8 mouse cellular contexts compared by ENCODE assay signal in the genomic region with DNA sequence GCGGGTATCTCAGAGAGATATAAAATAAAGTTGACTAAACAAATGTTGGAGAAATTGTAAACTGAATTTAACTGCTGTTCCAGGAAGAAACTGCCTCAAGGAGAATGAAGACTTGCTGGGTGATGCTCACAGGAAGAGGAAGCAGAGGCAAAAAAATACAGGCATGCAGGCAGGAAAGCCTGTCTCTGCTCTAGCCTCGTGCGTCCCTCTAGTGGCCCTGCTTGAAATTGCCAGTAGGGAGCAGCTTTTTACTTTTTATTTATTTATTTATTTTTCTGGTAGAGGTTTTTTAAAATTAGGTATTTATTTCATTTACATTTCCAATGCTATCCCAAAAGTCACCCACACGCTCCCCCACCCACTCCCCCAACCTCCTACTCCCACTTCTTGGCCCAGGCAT.
A peak's percentile ranks its signal among the peaks of the same experiment; 100 is the strongest.
DNase-seq lines count a peak whose midpoint lies in the region; ATAC-seq and TF ChIP-seq lines count a peak whose summit lies in the region.

No protein-coding gene starts in this region.

- WGBS in embryonic facial prominence, embryonic 14.5 days = 33% methylated on average over 4 of the region's 4 CpGs
- WGBS in thymus, adult 2 months = 57% methylated on average over 4 of the region's 4 CpGs

- H3K27ac ChIP-seq in embryonic facial prominence, embryonic 14.5 days (replicated peaks; ENCODE audit: low read depth, low read length) = no peak overlapping the region
- H3K27ac ChIP-seq in thymus, adult 2 months (ENCODE audit: control insufficient read depth, insufficient read depth, low read length) = no peak overlapping the region

- H3K27me3 ChIP-seq in embryonic facial prominence, embryonic 14.5 days (replicated peaks; ENCODE audit: control insufficient read depth, insufficient read depth, low read length) = no peaks in the 10 kb centered on the region
- no peaks in the 10 kb centered on the region for H3K27me3 ChIP-seq in thymus, adult 2 months (ENCODE audit: control insufficient read depth, insufficient read depth, low read length)

- no peaks in the 10 kb centered on the region for H3K9me3 ChIP-seq in embryonic facial prominence, embryonic 14.5 days (ENCODE audit: control insufficient read depth, low read length)

- H3K9ac ChIP-seq in embryonic facial prominence, embryonic 14.5 days (ENCODE audit: low read depth, low read length) = no peak overlapping the region

- no peaks in the 10 kb centered on the region for H3K36me3 ChIP-seq in embryonic facial prominence, embryonic 14.5 days (ENCODE audit: control insufficient read depth, insufficient read depth, low read length)
- H3K36me3 ChIP-seq in thymus, adult 2 months (ENCODE audit: control insufficient read depth, insufficient read depth, low read length) = no peaks in the 10 kb centered on the region

- no peaks in the 10 kb centered on the region for H3K4me1 ChIP-seq in embryonic facial prominence, embryonic 14.5 days (ENCODE audit: control insufficient read depth, insufficient read depth, low read length)
- no peaks in the 10 kb centered on the region for H3K4me1 ChIP-seq in thymus, adult 2 months (replicated peaks; ENCODE audit: control insufficient read depth, insufficient read depth, low read length)

- DNase-seq in CD4-positive, CD25-positive, alpha-beta regulatory T cell, adult 2 months (ENCODE audit: low read depth, low spot score) = peak; percentile 11
- DNase-seq in urinary bladder, postnatal 14 days (ENCODE audit: low spot score) = peak; percentile 22
- DNase-seq in urinary bladder, adult 2 months (ENCODE audit: low spot score) = no peak
- peak; percentile 62 for DNase-seq in embryonic facial prominence, embryonic 14.5 days (ENCODE audit: low spot score)
- peak; percentile 75 to 78 for DNase-seq in kidney, postnatal 4 days
- peak; percentile 68 for DNase-seq in thymus, adult 2 months

- H3K4me3 ChIP-seq in embryonic facial prominence, embryonic 14.5 days (ENCODE audit: low read depth, low read length) = no peak overlapping the region
- H3K4me3 ChIP-seq in thymus, adult 2 months (ENCODE audit: control insufficient read depth, insufficient read depth, low read length) = no peak overlapping the region

- no peak overlapping the region for H3K4me2 ChIP-seq in embryonic facial prominence, embryonic 14.5 days (ENCODE audit: low read depth, low read length)

- TF ChIP-seq CTCF in thymus, adult 2 months (IDR thresholded peaks at IDR 0.05; ENCODE audit: borderline replicate concordance, control insufficient read depth, extremely low read depth, insufficient read depth, low read length, poor library complexity) = no peak

- TF ChIP-seq POLR2A in thymus, adult 2 months (IDR thresholded peaks at IDR 0.05; ENCODE audit: control insufficient read depth, extremely low read depth, insufficient read depth, low read length, poor library complexity) = no peak

- no peak for ATAC-seq in CD4-positive, CD25-positive, alpha-beta regulatory T cell, adult 4 months
- ATAC-seq in embryonic facial prominence, embryonic 14.5 days (ENCODE audit: low read depth) = no peak
- ATAC-seq in megakaryocyte progenitor cell, adult 5-6 weeks (replicated peaks; ENCODE audit: poor library complexity) = peak; percentile 97
